Mouse (Mus musculus): Measurements from ENCODE around the gene Eya2.

DNA sequence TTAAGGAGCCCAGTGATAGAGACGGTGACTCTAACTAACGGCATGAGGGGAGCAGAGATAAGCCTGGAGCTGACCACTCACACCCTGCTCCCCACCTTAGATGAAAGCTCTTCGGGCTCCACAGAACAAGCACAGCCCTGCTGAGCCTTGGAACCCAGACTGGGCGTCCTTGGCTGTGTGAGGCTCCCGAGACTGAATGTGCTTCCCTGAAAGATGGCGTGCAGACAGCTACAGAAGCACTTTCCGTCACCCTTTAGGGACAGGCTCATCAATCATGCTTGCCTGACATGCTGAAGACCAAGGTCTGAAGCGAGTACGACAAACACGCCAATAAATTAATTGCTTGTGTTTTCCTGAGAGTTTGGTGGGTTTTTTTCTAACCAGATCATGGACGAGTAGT is 56.2 kb downstream of the Eya2 start:
- TF ChIP-seq CTCF (IDR thresholded peaks at IDR 0.05; ENCODE audit: low read depth, low read length) (no peak), POLR2A (IDR thresholded peaks at IDR 0.05; ENCODE audit: extremely low read depth, insufficient read depth, low read length) (no peak)

All from liver, adult 2 months (tissue).